Mouse (Mus musculus): ENCODE measurements around the gene Olfr652.
A peak's percentile ranks its signal among the peaks of the same experiment; 100 is the strongest.

Olfr652 gene

GRCm38 (mm10) chr7:104560601-104561000 lies at the start of gene Olfr652:
Olfr652 (plus strand) TSS chr7:104560901.
- no peak for DNase-seq

- DNase-seq = no peak
Measured at GRCm38 (mm10) chr7:104549833-104550232, 10.9 kb upstream of the Olfr652 start, which contains the start of gene Olfr651. Olfr651 (plus strand) TSS chr7:104550133.

DNA sequence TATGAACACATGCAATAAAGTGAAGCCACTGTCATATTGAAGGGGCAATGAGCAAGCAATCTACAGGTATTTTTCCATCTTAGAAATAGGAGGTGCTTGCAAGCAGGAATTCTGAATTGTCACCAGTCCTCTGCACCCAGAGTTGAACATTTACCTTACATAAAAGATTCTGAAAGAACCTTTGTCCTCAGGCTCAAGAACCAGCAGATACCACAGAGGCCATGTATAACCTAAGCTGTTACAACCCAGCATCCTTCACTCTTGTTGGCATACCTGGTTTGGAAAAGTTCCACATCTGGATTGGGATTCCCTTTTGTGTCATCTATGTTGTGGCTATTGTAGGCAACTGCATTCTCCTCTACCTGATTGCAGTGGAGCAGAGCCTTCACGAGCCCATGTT lies 8.0 kb upstream of the Olfr652 start:
- no peak for DNase-seq

DNA sequence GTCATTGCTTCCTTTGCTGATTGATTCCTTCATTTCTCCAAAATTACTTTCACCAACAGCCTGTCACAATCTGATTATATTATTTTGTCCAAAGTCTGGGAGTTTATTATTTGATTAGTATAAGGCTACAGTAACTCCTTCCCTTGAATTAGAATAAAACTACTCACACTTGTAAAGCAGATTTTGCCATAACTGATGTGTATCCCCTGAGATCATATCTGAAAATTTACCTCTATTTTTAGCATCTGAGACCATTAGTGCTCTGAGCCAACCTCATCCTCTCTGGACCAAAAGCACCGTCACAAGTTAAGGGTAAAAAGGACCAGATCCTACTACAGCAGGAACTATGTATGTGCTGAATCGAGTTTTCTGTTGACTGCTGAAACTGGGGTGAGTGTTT lies 16.3 kb downstream of the Olfr652 start, which contains the start of gene Olfr653:
Gene Olfr653 (plus strand): TSS at position 301 of the 400 bp plus-strand sequence.
- no peak for DNase-seq

DNA sequence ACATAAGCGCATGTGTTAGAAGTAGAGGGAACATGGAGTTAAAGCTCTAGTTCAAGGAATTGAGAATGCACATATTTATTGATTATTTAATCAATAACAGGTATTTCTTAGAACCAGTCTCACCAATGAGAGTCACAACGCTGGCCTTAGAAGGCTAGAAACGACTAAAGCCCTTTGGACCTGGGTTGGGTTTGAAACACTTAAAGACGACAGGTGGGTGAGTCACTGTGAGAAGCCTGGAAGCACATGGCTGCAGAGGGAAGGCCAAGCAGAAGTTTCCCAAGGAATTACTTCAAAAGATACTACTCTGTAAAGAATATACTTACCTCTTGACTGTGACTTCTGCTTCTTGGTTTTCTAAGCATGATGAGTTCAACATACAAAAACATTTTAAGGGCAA lies 20.1 kb downstream of the Olfr652 start:
- DNase-seq = no peak

- DNase-seq = no peak
Measured at GRCm38 (mm10) chr7:104581429-104581828, 20.7 kb downstream of the Olfr652 start.

- no peak for DNase-seq
Measured at GRCm38 (mm10) chr7:104586725-104587124, 26.0 kb downstream of the Olfr652 start, which contains the start of gene Olfr654. Olfr654 (plus strand) TSS chr7:104587025.

DNA sequence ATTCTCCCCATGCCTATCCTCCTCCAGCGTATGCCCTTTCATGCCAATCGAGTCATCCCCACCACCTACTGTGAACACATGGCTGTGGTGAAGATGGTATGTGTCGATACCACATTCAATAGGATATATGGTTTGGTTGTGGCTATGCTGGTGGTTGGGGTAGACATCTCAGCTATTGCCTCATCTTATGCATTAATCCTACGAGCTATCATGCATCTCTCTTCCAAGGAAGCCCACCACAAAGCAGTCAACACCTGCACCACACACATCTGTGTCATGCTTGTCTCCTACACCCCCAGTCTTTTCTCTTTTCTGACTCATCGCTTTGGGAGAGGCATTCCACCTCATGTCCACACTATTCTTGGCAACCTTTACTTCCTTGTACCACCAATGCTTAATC lies 27.6 kb downstream of the Olfr652 start:
- no peak for DNase-seq

- DNase-seq = no peak
Measured at GRCm38 (mm10) chr7:104601679-104602078, 41.0 kb downstream of the Olfr652 start, which contains the start of gene Olfr655. Olfr655 (minus strand) TSS chr7:104601779.

DNA sequence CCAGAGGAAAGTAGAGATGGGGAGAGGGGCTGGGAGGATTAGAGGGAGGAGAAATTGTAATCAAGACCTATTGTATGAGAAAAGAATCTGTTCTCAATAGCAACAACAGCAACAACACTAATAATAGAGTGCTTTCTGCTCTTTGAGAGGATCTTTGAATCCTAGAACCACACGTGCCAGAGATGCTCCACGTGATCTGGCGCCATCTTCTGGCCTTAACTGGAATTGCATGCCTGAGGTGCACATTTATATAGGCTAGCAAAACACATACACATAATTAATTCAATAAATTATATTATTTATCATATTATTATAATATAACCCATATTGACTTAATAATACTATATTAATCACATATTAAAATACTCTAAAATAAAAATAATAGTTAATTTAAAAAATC lies 42.5 kb downstream of the Olfr652 start:
- DNase-seq = peak; percentile 63

DNA sequence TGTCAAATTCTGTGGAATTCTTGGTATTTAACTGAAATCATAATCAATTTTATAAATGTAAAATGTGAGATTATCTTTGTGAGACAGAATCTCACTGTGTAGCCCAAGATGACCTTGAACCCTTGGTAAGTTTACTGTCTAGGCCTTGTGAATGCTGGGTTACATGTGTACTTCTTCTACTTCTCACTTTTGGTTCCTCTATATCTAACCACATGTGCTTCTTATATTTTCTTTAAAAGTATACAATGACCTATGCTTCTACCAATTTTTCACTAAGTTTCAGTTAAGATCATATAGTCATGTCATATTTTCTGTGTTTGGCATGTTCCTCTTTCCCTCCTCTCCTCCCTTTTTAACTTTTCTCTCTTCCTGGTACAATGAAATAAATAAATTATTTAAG lies 44.0 kb downstream of the Olfr652 start:
- DNase-seq = no peak

DNA sequence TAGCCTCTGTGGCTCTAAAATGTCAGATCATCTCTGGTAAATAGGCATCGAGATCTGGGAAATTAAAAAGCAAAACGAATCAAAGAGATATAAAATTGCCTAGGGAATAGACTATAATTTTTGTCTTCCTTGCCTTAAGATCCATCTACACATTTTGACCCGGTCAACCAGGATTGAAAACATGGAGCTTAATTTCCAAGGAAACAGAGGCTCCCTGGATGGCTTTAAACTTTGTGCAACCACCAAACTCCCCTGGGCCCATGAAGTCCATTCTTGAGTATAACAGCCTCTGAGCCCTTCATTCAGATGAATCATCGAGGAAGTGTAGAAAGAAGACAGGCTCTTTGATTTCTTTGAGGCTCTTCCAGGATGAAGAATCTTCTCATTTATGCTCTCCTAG lies 53.0 kb downstream of the Olfr652 start, which contains the start of gene Olfr656:
Gene Olfr656 (plus strand): TSS at position 301 of the 400 bp plus-strand sequence.
- DNase-seq = no peak

Data from thymus, postnatal 25 days (tissue).